Comparison of ENCODE assay signal across 13 mouse cellular contexts in the genomic region with DNA sequence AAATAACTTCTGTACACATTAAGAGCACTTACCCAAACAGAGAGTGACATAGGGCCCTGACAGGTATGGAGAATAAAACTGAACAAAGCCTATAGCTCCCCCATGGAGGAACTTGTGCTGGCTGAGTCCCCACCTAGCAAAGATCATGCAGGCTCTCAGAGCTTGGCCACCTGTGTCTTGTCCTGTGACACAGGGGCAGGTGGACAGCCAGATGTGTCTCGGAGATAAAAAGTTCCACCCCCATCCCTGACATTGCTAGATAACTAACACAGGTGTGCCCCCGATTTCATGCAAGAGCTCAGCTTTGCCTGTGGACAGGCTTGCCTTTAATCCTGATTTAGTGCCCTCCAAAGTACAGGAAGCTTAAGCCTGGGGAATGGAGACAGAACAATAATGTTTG. TPM values are rescaled to one million over a fixed set of nuclear protein-coding genes. Genes with fewer than 3 reads are reported as not detected.
"Had no signal": no experiment of that assay in that cellular context is flagged by ENCODE, and none has a peak within 500 bp of the region (broad histone marks: within the 10 kb centered on the region; RNA-seq: fewer than 3 reads in every experiment).

No protein-coding gene starts in this region.

- ATAC-seq: liver, embryonic 12.5 days; midbrain, embryonic 16.5 days had no signal

- DNase-seq: lung, adult 18-20 months; lung, embryonic 14.5 days; lung, postnatal 10 days; lung, postnatal 4 days; midbrain, embryonic 14.5 days; retina, postnatal 1 day; right cerebral cortex, adult 18-20 months had no signal

RNA-seq across cellular contexts. Expression of a gene that starts 13.8 kb away (rescaled TPM):
- total RNA-seq: megakaryocyte, adult 5-6 weeks had no signal
- polyA plus RNA-seq: liver, embryonic 12.5 days; liver, embryonic 14.5 days; liver, embryonic 16.5 days; lung, embryonic 14.5 days; neural tube, embryonic 13.5 days had no signal
